ENCODE assay signal across 10 mouse cellular contexts in genomic region chr3:95645313-95646235, GRCm38 (mm10). TPM values are rescaled to one million over a fixed set of nuclear protein-coding genes. Genes with fewer than 3 reads are reported as not detected.
DNase-seq lines count a peak whose midpoint lies in the region; ATAC-seq and TF ChIP-seq lines count a peak whose summit lies in the region.
"Had no signal": no experiment of that assay in that cellular context is flagged by ENCODE, and none has a peak within 500 bp of the region (broad histone marks: within the 10 kb centered on the region; RNA-seq: fewer than 3 reads in every experiment).

No protein-coding gene starts in this region.

- WGBS in kidney, adult 2 months = 62% methylated on average over 10 of the region's 10 CpGs
- 31% methylated on average over 10 of the region's 10 CpGs for WGBS in bone marrow, adult 2 months
- 56% methylated on average over 10 of the region's 10 CpGs for WGBS in lung, embryonic 14.5 days
- WGBS in stomach, embryonic 16.5 days = 58% methylated on average over 10 of the region's 10 CpGs
- 62% methylated on average over 10 of the region's 10 CpGs for WGBS in forebrain, embryonic 11.5 days
- WGBS in hindbrain, embryonic 14.5 days = 77% methylated on average over 10 of the region's 10 CpGs

- peak overlapping the region; percentile 25 for H3K27ac ChIP-seq in kidney, adult 2 months (ENCODE audit: insufficient read depth, low read depth, low read length)
- H3K27ac ChIP-seq in bone marrow, adult 2 months (ENCODE audit: control insufficient read depth, insufficient read depth, low read depth, low read length, poor library complexity) = peak overlapping the region; percentile 31; the same call in 1 of the 2 replicates
- H3K27ac ChIP-seq in lung, embryonic 14.5 days (ENCODE audit: low read depth) = no peak overlapping the region
- no peak overlapping the region for H3K27ac ChIP-seq in stomach, embryonic 16.5 days (ENCODE audit: low read length)
- H3K27ac ChIP-seq in forebrain, embryonic 11.5 days (ENCODE audit: low read depth, low read length) = no peak overlapping the region
- no peak overlapping the region for H3K27ac ChIP-seq in hindbrain, embryonic 14.5 days

- H3K9me3 ChIP-seq in lung, embryonic 14.5 days (ENCODE audit: low read depth, low read length) = no peaks in the 10 kb centered on the region
- H3K9me3 ChIP-seq in stomach, embryonic 16.5 days (replicated peaks; ENCODE audit: control insufficient read depth, low read length) = no peaks in the 10 kb centered on the region
- no peaks in the 10 kb centered on the region for H3K9me3 ChIP-seq in forebrain, embryonic 11.5 days (ENCODE audit: control insufficient read depth, low read length)
- H3K9me3 ChIP-seq in hindbrain, embryonic 14.5 days (ENCODE audit: control insufficient read depth, low read length) = no peaks in the 10 kb centered on the region

- H3K9ac ChIP-seq in lung, embryonic 14.5 days = no peak overlapping the region
- no peak overlapping the region for H3K9ac ChIP-seq in stomach, embryonic 16.5 days (ENCODE audit: low read length)
- H3K9ac ChIP-seq in forebrain, embryonic 11.5 days (ENCODE audit: low read length) = no peak overlapping the region
- H3K9ac ChIP-seq in hindbrain, embryonic 14.5 days = no peak overlapping the region

- H3K4me2 ChIP-seq in lung, embryonic 14.5 days = no peak overlapping the region
- no peak overlapping the region for H3K4me2 ChIP-seq in stomach, embryonic 16.5 days (ENCODE audit: low read depth, low read length)
- H3K4me2 ChIP-seq in forebrain, embryonic 11.5 days (ENCODE audit: low read depth, low read length, severe bottlenecking) = no peak overlapping the region
- no peak overlapping the region for H3K4me2 ChIP-seq in hindbrain, embryonic 14.5 days (replicated peaks)

- TF ChIP-seq CTCF in kidney, adult 2 months (conservative IDR thresholded peaks at IDR 0.05; ENCODE audit: insufficient read depth, insufficient read length, low read depth, low read length) = no peak
- no peak for TF ChIP-seq CTCF in bone marrow, adult 2 months (IDR thresholded peaks at IDR 0.05; ENCODE audit: control insufficient read depth, insufficient read depth, low read length)
- no peak for TF ChIP-seq CTCF in lung, embryonic 14.5 days (IDR thresholded peaks at IDR 0.05; ENCODE audit: low read depth)

- H3K27me3 ChIP-seq in kidney, adult 2 months (replicated peaks; ENCODE audit: control insufficient read depth, insufficient read depth, low read length) = no peaks in the 10 kb centered on the region
- H3K27me3 ChIP-seq in lung, embryonic 14.5 days (ENCODE audit: insufficient read depth, low read length) = no peaks in the 10 kb centered on the region
- no peaks in the 10 kb centered on the region for H3K27me3 ChIP-seq in stomach, embryonic 16.5 days (ENCODE audit: control insufficient read depth, insufficient read depth, low read length)
- no peaks in the 10 kb centered on the region for H3K27me3 ChIP-seq in forebrain, embryonic 11.5 days (ENCODE audit: control insufficient read depth, insufficient read depth, low read length)
- H3K27me3 ChIP-seq in hindbrain, embryonic 14.5 days (ENCODE audit: control insufficient read depth, insufficient read depth, low read length) = no peaks in the 10 kb centered on the region

- peak; percentile 65 for DNase-seq in kidney, adult 2 months
- DNase-seq in kidney, adult 9 months = no peak
- DNase-seq in lung, embryonic 14.5 days = peak; percentile 43
- no peak for DNase-seq in forebrain, embryonic 11.5 days (ENCODE audit: low spot score)
- no peak for DNase-seq in hindbrain, embryonic 14.5 days (ENCODE audit: low spot score)
- no peak for DNase-seq in cerebellum, postnatal 36 days
- DNase-seq: gastrocnemius, postnatal 36 days; right cerebral cortex, postnatal 14 days had no signal

- no peak for TF ChIP-seq POLR2A in kidney, adult 2 months (IDR thresholded peaks at IDR 0.05; ENCODE audit: low read depth, low read length)
- no peak for TF ChIP-seq POLR2A in bone marrow, adult 2 months (IDR thresholded peaks at IDR 0.05; ENCODE audit: borderline replicate concordance, control insufficient read depth, low read depth, low read length)

- ATAC-seq in lung, embryonic 14.5 days (ENCODE audit: insufficient read depth) = no peak
- ATAC-seq in stomach, embryonic 16.5 days (ENCODE audit: insufficient read depth, low FRiP score) = peak; percentile 46; the same call in 1 of the 2 replicates
- no peak for ATAC-seq in forebrain, embryonic 11.5 days (replicated peaks; ENCODE audit: low FRiP score)
- ATAC-seq in hindbrain, embryonic 14.5 days (ENCODE audit: low FRiP score) = no peak

- H3K4me3 ChIP-seq in kidney, adult 2 months (ENCODE audit: insufficient read depth, low read depth, low read length) = no peak overlapping the region
- no peak overlapping the region for H3K4me3 ChIP-seq in bone marrow, adult 2 months (replicated peaks; ENCODE audit: control insufficient read depth, low read depth, low read length)
- H3K4me3 ChIP-seq in lung, embryonic 14.5 days (ENCODE audit: low read depth, low read length) = no peak overlapping the region
- H3K4me3 ChIP-seq in stomach, embryonic 16.5 days (replicated peaks; ENCODE audit: low read length) = no peak overlapping the region
- H3K4me3 ChIP-seq in forebrain, embryonic 11.5 days (ENCODE audit: low read depth, low read length) = no peak overlapping the region
- H3K4me3 ChIP-seq in hindbrain, embryonic 14.5 days (replicated peaks; ENCODE audit: low read length) = no peak overlapping the region

- no peaks in the 10 kb centered on the region for H3K4me1 ChIP-seq in kidney, adult 2 months (ENCODE audit: control insufficient read depth, insufficient read depth, low read length)
- H3K4me1 ChIP-seq in bone marrow, adult 2 months (ENCODE audit: control insufficient read depth, insufficient read depth, low read length) = peaks cover 3% of the 10 kb centered on the region
- H3K4me1 ChIP-seq in lung, embryonic 14.5 days (ENCODE audit: insufficient read depth) = no peaks in the 10 kb centered on the region
- H3K4me1 ChIP-seq in stomach, embryonic 16.5 days (ENCODE audit: control insufficient read depth, insufficient read depth, low read length) = peaks cover 6% of the 10 kb centered on the region; the same call in 1 of the 2 replicates
- H3K4me1 ChIP-seq in forebrain, embryonic 11.5 days (replicated peaks; ENCODE audit: control insufficient read depth, insufficient read depth, low read length) = no peaks in the 10 kb centered on the region
- no peaks in the 10 kb centered on the region for H3K4me1 ChIP-seq in hindbrain, embryonic 14.5 days (replicated peaks; ENCODE audit: control insufficient read depth, insufficient read depth, low read length)

- no peaks in the 10 kb centered on the region for H3K36me3 ChIP-seq in kidney, adult 2 months (ENCODE audit: control insufficient read depth, insufficient read depth, low read length)
- H3K36me3 ChIP-seq in lung, embryonic 14.5 days (ENCODE audit: insufficient read depth) = no peaks in the 10 kb centered on the region
- no peaks in the 10 kb centered on the region for H3K36me3 ChIP-seq in stomach, embryonic 16.5 days (ENCODE audit: control insufficient read depth, insufficient read depth, low read length)
- H3K36me3 ChIP-seq in forebrain, embryonic 11.5 days (ENCODE audit: control insufficient read depth, insufficient read depth, low read length) = no peaks in the 10 kb centered on the region; the same call in 1 of the 2 replicates
- no peaks in the 10 kb centered on the region for H3K36me3 ChIP-seq in hindbrain, embryonic 14.5 days (replicated peaks; ENCODE audit: control insufficient read depth, insufficient read depth)

RNA-seq across cellular contexts. Expression of gene Mcl1, which starts 13.0 kb away (rescaled TPM):
- 31.9 and 43.0 TPM in 2 replicates for polyA plus RNA-seq in kidney, adult 2 months (2012; rRNA removed)
- polyA plus RNA-seq in bone marrow, adult 2 months (2011; ENCODE audit: insufficient read depth, insufficient read length, low replicate concordance, missing spikeins) = 88.8 and 134 TPM in 2 replicates
- polyA plus RNA-seq in lung, embryonic 14.5 days (2014; fragmentation: Nextera tagmentation; extraction: Ambion mirVana) = 82.3 and 83.2 TPM in 2 replicates
- 16.5 and 20.5 TPM in 2 replicates for polyA plus RNA-seq in stomach, embryonic 16.5 days (2015; fragmentation: Nextera tagmentation; extraction: Ambion mirVana)
- 66.8 and 69.9 TPM in 2 replicates for polyA plus RNA-seq in forebrain, embryonic 11.5 days (2014; fragmentation: Nextera tagmentation; extraction: Ambion mirVana)
- 60.3 and 72.3 TPM in 2 replicates for polyA plus RNA-seq in hindbrain, embryonic 14.5 days (2014; fragmentation: Nextera tagmentation; extraction: Ambion mirVana)

RNA-seq across cellular contexts. Expression of gene Ensa, which starts 20.8 kb away (rescaled TPM):
- 9.9 and 13.2 TPM in 2 replicates for polyA plus RNA-seq in kidney, adult 2 months (2012; rRNA removed)
- 29.3 and 36.2 TPM in 2 replicates for polyA plus RNA-seq in bone marrow, adult 2 months (2011; ENCODE audit: insufficient read depth, insufficient read length, low replicate concordance, missing spikeins)
- 64.8 and 66.7 TPM in 2 replicates for polyA plus RNA-seq in lung, embryonic 14.5 days (2014; fragmentation: Nextera tagmentation; extraction: Ambion mirVana)
- 70.3 and 73.0 TPM in 2 replicates for polyA plus RNA-seq in stomach, embryonic 16.5 days (2015; fragmentation: Nextera tagmentation; extraction: Ambion mirVana)
- 85.1 and 94.3 TPM in 2 replicates for polyA plus RNA-seq in forebrain, embryonic 11.5 days (2014; fragmentation: Nextera tagmentation; extraction: Ambion mirVana)
- polyA plus RNA-seq in hindbrain, embryonic 14.5 days (2014; fragmentation: Nextera tagmentation; extraction: Ambion mirVana) = 95.1 and 102 TPM in 2 replicates

RNA-seq across cellular contexts. Expression of gene Adamtsl4, which starts 42.1 kb away (rescaled TPM):
- polyA plus RNA-seq in kidney, adult 2 months (2012; rRNA removed) = 5.2 and 6.0 TPM in 2 replicates
- 1.9 and 2.7 TPM in 2 replicates for polyA plus RNA-seq in bone marrow, adult 2 months (2011; ENCODE audit: insufficient read depth, insufficient read length, low replicate concordance, missing spikeins)
- 1.6 and 4.0 TPM in 2 replicates for polyA plus RNA-seq in lung, embryonic 14.5 days (2014; fragmentation: Nextera tagmentation; extraction: Ambion mirVana)
- polyA plus RNA-seq in stomach, embryonic 16.5 days (2015; fragmentation: Nextera tagmentation; extraction: Ambion mirVana) = 13.3 and 20.5 TPM in 2 replicates
- polyA plus RNA-seq in forebrain, embryonic 11.5 days (2014; fragmentation: Nextera tagmentation; extraction: Ambion mirVana) = 0.64 and 1.6 TPM in 2 replicates
- polyA plus RNA-seq in hindbrain, embryonic 14.5 days (2014; fragmentation: Nextera tagmentation; extraction: Ambion mirVana) = 0.35 and 1.3 TPM in 2 replicates

RNA-seq across cellular contexts. Expression of gene Golph3l, which starts 56.8 kb away (rescaled TPM):
- 7.6 and 10.4 TPM in 2 replicates for polyA plus RNA-seq in kidney, adult 2 months (2012; rRNA removed)
- 11.8 and 20.7 TPM in 2 replicates for polyA plus RNA-seq in bone marrow, adult 2 months (2011; ENCODE audit: insufficient read depth, insufficient read length, low replicate concordance, missing spikeins)
- polyA plus RNA-seq in lung, embryonic 14.5 days (2014; fragmentation: Nextera tagmentation; extraction: Ambion mirVana) = 29.3 and 30.8 TPM in 2 replicates
- 37.4 and 39.5 TPM in 2 replicates for polyA plus RNA-seq in stomach, embryonic 16.5 days (2015; fragmentation: Nextera tagmentation; extraction: Ambion mirVana)
- polyA plus RNA-seq in forebrain, embryonic 11.5 days (2014; fragmentation: Nextera tagmentation; extraction: Ambion mirVana) = 35.1 and 36.1 TPM in 2 replicates
- polyA plus RNA-seq in hindbrain, embryonic 14.5 days (2014; fragmentation: Nextera tagmentation; extraction: Ambion mirVana) = 30.9 and 34.6 TPM in 2 replicates

Comparison
In these comparisons a context has a peak if more than half of its experiments do, and no peak if none do; other contexts are left out.
1. DNase-seq: peak in kidney, adult 2 months (single experiment) and lung, embryonic 14.5 days (single experiment); none in kidney, adult 9 months (single experiment), forebrain, embryonic 11.5 days (single experiment), hindbrain, embryonic 14.5 days (single experiment) and cerebellum, postnatal 36 days (0 of 2).
2. H3K27ac ChIP-seq: peak in kidney, adult 2 months (single experiment) and bone marrow, adult 2 months (single experiment); none in lung, embryonic 14.5 days (single experiment), stomach, embryonic 16.5 days (single experiment), forebrain, embryonic 11.5 days (single experiment) and hindbrain, embryonic 14.5 days (single experiment).